Mouse (Mus musculus): ENCODE results near the gene Gm20388. TPM values are rescaled to one million over a fixed set of nuclear protein-coding genes. Genes with fewer than 3 reads are reported as not detected.

The Gm20388 gene
- polyA plus RNA-seq, 1 experiment from 2014 or later = 8.3 TPM

GRCm38 (mm10) chr8:123651390-123652098 lies 3740.9 kb downstream of the Gm20388 start:
- DNase-seq (ENCODE audit: low spot score) (no peak), ATAC-seq (replicated peaks; ENCODE audit: low FRiP score, low TSS enrichment, low read depth) (no peak)
- Histone ChIP-seq H3K27ac (ENCODE audit: low read depth) (no peak overlapping the region), H3K9me3 (ENCODE audit: control insufficient read depth, low read length) (no peaks in the 10 kb centered on the region), H3K4me2 (ENCODE audit: low read length) (no peak overlapping the region), H3K4me1 (replicated peaks; ENCODE audit: control insufficient read depth, insufficient read depth, low read length) (peaks cover 23% of the 10 kb centered on the region), H3K9ac (ENCODE audit: low read length) (no peak overlapping the region), H3K27me3 (replicated peaks; ENCODE audit: control insufficient read depth, insufficient read depth, low read length) (no peaks in the 10 kb centered on the region), H3K4me3 (ENCODE audit: low read depth, low read length) (no peak overlapping the region), H3K36me3 (ENCODE audit: control insufficient read depth, insufficient read depth, low read length) (no peaks in the 10 kb centered on the region)
- 85% methylated on average over 5 of the region's 5 CpGs for WGBS

- Histone ChIP-seq H3K36me3 (ENCODE audit: control insufficient read depth, insufficient read depth, low read length) (peaks cover 8% of the 10 kb centered on the region), H3K4me3 (ENCODE audit: low read depth, low read length) (no peak overlapping the region), H3K4me1 (replicated peaks; ENCODE audit: control insufficient read depth, insufficient read depth, low read length) (peaks cover 23% of the 10 kb centered on the region), H3K27me3 (replicated peaks; ENCODE audit: control insufficient read depth, insufficient read depth, low read length) (no peaks in the 10 kb centered on the region), H3K4me2 (ENCODE audit: low read length) (no peak overlapping the region), H3K27ac (ENCODE audit: low read depth) (no peak overlapping the region), H3K9ac (ENCODE audit: low read length) (no peak overlapping the region), H3K9me3 (ENCODE audit: control insufficient read depth, low read length) (no peaks in the 10 kb centered on the region)
- ATAC-seq (replicated peaks; ENCODE audit: low FRiP score, low TSS enrichment, low read depth) (no peak), DNase-seq (ENCODE audit: low spot score) (no peak)
- WGBS = 68% methylated on average over 4 of the region's 4 CpGs
Measured at GRCm38 (mm10) chr8:123652641-123653040, 3742.0 kb downstream of the Gm20388 start.

- WGBS = under 1% methylated on average over 48 of the region's 58 CpGs
- peak; percentile 87 for ATAC-seq (replicated peaks; ENCODE audit: low FRiP score, low TSS enrichment, low read depth)
Measured at GRCm38 (mm10) chr8:123653308-123653993, 3742.8 kb downstream of the Gm20388 start, which contains the start of gene Rhou. Gene Rhou, plus strand, starts transcription at chr8:123653929.

GRCm38 (mm10) chr8:123653994-123654569 lies 3743.4 kb downstream of the Gm20388 start:
- H3K4me2 ChIP-seq (ENCODE audit: low read length) = peak overlapping the region; percentile 71
- peak overlapping the region; percentile 85 for H3K27ac ChIP-seq (ENCODE audit: low read depth)
- WGBS = under 1% methylated on average over 46 of the region's 77 CpGs
- peaks cover 23% of the 10 kb centered on the region for H3K4me1 ChIP-seq (replicated peaks; ENCODE audit: control insufficient read depth, insufficient read depth, low read length)
- H3K4me3 ChIP-seq (ENCODE audit: low read depth, low read length) = peak overlapping the region; percentile 75
- H3K36me3 ChIP-seq (ENCODE audit: control insufficient read depth, insufficient read depth, low read length) = peaks cover 17% of the 10 kb centered on the region
- peak; percentile 74 for ATAC-seq (replicated peaks; ENCODE audit: low FRiP score, low TSS enrichment, low read depth)
- no peaks in the 10 kb centered on the region for H3K27me3 ChIP-seq (replicated peaks; ENCODE audit: control insufficient read depth, insufficient read depth, low read length)
- peak overlapping the region; percentile 85 for H3K9ac ChIP-seq (ENCODE audit: low read length)
- no peaks in the 10 kb centered on the region for H3K9me3 ChIP-seq (ENCODE audit: control insufficient read depth, low read length)
- peak; percentile 89 for DNase-seq (ENCODE audit: low spot score)

More at GRCm38 (mm10) chr8:123653308-123653993, 3742.8 kb downstream of the Gm20388 start, which contains the start of gene Rhou:
- no peaks in the 10 kb centered on the region for H3K27me3 ChIP-seq (replicated peaks; ENCODE audit: control insufficient read depth, insufficient read depth, low read length)
- peak within 1 kb of the TSS; percentile 75 for H3K4me3 ChIP-seq (ENCODE audit: low read depth, low read length)
- peak within 1 kb of the TSS; percentile 71 for H3K4me2 ChIP-seq (ENCODE audit: low read length)
- DNase-seq (ENCODE audit: low spot score) = peak; percentile 92
- H3K9me3 ChIP-seq (ENCODE audit: control insufficient read depth, low read length) = no peaks in the 10 kb centered on the region
- H3K36me3 ChIP-seq (ENCODE audit: control insufficient read depth, insufficient read depth, low read length) = peaks cover 13% of the 10 kb centered on the region
- peak within 1 kb of the TSS; percentile 85 for H3K9ac ChIP-seq (ENCODE audit: low read length)
- peaks cover 23% of the 10 kb centered on the region for H3K4me1 ChIP-seq (replicated peaks; ENCODE audit: control insufficient read depth, insufficient read depth, low read length)
- peak within 1 kb of the TSS; percentile 85 for H3K27ac ChIP-seq (ENCODE audit: low read depth)

GRCm38 (mm10) chr8:123654763-123655162 lies 3744.1 kb downstream of the Gm20388 start:
- DNase-seq (ENCODE audit: low spot score) (peak; percentile 62), ATAC-seq (replicated peaks; ENCODE audit: low FRiP score, low TSS enrichment, low read depth) (no peak)
- Histone ChIP-seq H3K4me1 (replicated peaks; ENCODE audit: control insufficient read depth, insufficient read depth, low read length) (peaks cover 23% of the 10 kb centered on the region), H3K27me3 (replicated peaks; ENCODE audit: control insufficient read depth, insufficient read depth, low read length) (no peaks in the 10 kb centered on the region), H3K36me3 (ENCODE audit: control insufficient read depth, insufficient read depth, low read length) (peaks cover 19% of the 10 kb centered on the region), H3K4me3 (ENCODE audit: low read depth, low read length) (peak overlapping the region; percentile 75), H3K27ac (ENCODE audit: low read depth) (peak overlapping the region; percentile 85), H3K4me2 (ENCODE audit: low read length) (peak overlapping the region; percentile 71), H3K9ac (ENCODE audit: low read length) (peak overlapping the region; percentile 85), H3K9me3 (ENCODE audit: control insufficient read depth, low read length) (no peaks in the 10 kb centered on the region)
- WGBS = 11% methylated on average over 5 of the region's 5 CpGs

- peaks cover 22% of the 10 kb centered on the region for H3K36me3 ChIP-seq (ENCODE audit: control insufficient read depth, insufficient read depth, low read length)
- H3K27ac ChIP-seq (ENCODE audit: low read depth) = 0 out of 2 replicates have a peak overlapping the region, but pooled peaks have one; percentile 85
- ATAC-seq (replicated peaks; ENCODE audit: low FRiP score, low TSS enrichment, low read depth) (no peak), DNase-seq (ENCODE audit: low spot score) (no peak)
- 5% methylated on average over 8 of the region's 8 CpGs for WGBS
- H3K27me3 ChIP-seq (replicated peaks; ENCODE audit: control insufficient read depth, insufficient read depth, low read length) = no peaks in the 10 kb centered on the region
- no peaks in the 10 kb centered on the region for H3K9me3 ChIP-seq (ENCODE audit: control insufficient read depth, low read length)
- peak overlapping the region; percentile 75 for H3K4me3 ChIP-seq (ENCODE audit: low read depth, low read length)
- H3K4me1 ChIP-seq (replicated peaks; ENCODE audit: control insufficient read depth, insufficient read depth, low read length) = peaks cover 23% of the 10 kb centered on the region
- peak overlapping the region; percentile 71 for H3K4me2 ChIP-seq (ENCODE audit: low read length)
- peak overlapping the region; percentile 85 for H3K9ac ChIP-seq (ENCODE audit: low read length)
Measured at GRCm38 (mm10) chr8:123655351-123655779, 3744.7 kb downstream of the Gm20388 start.

- Histone ChIP-seq H3K36me3 (ENCODE audit: control insufficient read depth, insufficient read depth, low read length) (peaks cover 44% of the 10 kb centered on the region), H3K4me1 (replicated peaks; ENCODE audit: control insufficient read depth, insufficient read depth, low read length) (peaks cover 19% of the 10 kb centered on the region), H3K9me3 (ENCODE audit: control insufficient read depth, low read length) (no peaks in the 10 kb centered on the region), H3K4me3 (ENCODE audit: low read depth, low read length) (no peak overlapping the region), H3K4me2 (ENCODE audit: low read length) (no peak overlapping the region), H3K27me3 (replicated peaks; ENCODE audit: control insufficient read depth, insufficient read depth, low read length) (no peaks in the 10 kb centered on the region), H3K9ac (ENCODE audit: low read length) (no peak overlapping the region), H3K27ac (ENCODE audit: low read depth) (no peak overlapping the region)
- 85% methylated on average over 8 of the region's 8 CpGs for WGBS
- ATAC-seq (replicated peaks; ENCODE audit: low FRiP score, low TSS enrichment, low read depth) (no peak), DNase-seq (ENCODE audit: low spot score) (no peak)
Measured at GRCm38 (mm10) chr8:123657826-123658225, 3747.2 kb downstream of the Gm20388 start.

- Histone ChIP-seq H3K27ac (ENCODE audit: low read depth) (no peak overlapping the region), H3K9ac (ENCODE audit: low read length) (no peak overlapping the region), H3K27me3 (replicated peaks; ENCODE audit: control insufficient read depth, insufficient read depth, low read length) (no peaks in the 10 kb centered on the region), H3K4me2 (ENCODE audit: low read length) (no peak overlapping the region), H3K4me3 (ENCODE audit: low read depth, low read length) (no peak overlapping the region), H3K4me1 (replicated peaks; ENCODE audit: control insufficient read depth, insufficient read depth, low read length) (peaks cover 16% of the 10 kb centered on the region), H3K36me3 (ENCODE audit: control insufficient read depth, insufficient read depth, low read length) (peaks cover 61% of the 10 kb centered on the region), H3K9me3 (ENCODE audit: control insufficient read depth, low read length) (no peaks in the 10 kb centered on the region)
- DNase-seq (ENCODE audit: low spot score) = no peak
- no peak for ATAC-seq (replicated peaks; ENCODE audit: low FRiP score, low TSS enrichment, low read depth)
- 84% methylated on average over 10 of the region's 10 CpGs for WGBS
Measured at GRCm38 (mm10) chr8:123659469-123660057, 3748.9 kb downstream of the Gm20388 start.
